Mouse (Mus musculus): ENCODE data around the gene Szt2. TPM values are rescaled to one million over a fixed set of nuclear protein-coding genes. Genes with fewer than 3 reads are reported as not detected.
A peak's percentile ranks its signal among the peaks of the same experiment; 100 is the strongest.

Szt2 gene
- polyA plus RNA-seq, 1 experiment from 2014 or later: 5.8 TPM

- H3K9ac ChIP-seq (ENCODE audit: low read length): peak overlapping the region; percentile 85
- H3K27me3 ChIP-seq (ENCODE audit: control insufficient read depth, insufficient read depth, low read depth, low read length): no peaks in the 10 kb centered on the region
- H3K9me3 ChIP-seq (ENCODE audit: control insufficient read depth, low read length): no peaks in the 10 kb centered on the region
- H3K36me3 ChIP-seq (ENCODE audit: control insufficient read depth, insufficient read depth, low read length): peaks cover 22% of the 10 kb centered on the region
- peak overlapping the region; percentile 90 for H3K27ac ChIP-seq (ENCODE audit: low read length)
- peak overlapping the region; percentile 84 for H3K4me2 ChIP-seq (ENCODE audit: low read depth, low read length)
- H3K4me1 ChIP-seq (replicated peaks; ENCODE audit: control insufficient read depth, insufficient read depth, low read length): peaks cover 33% of the 10 kb centered on the region
- ATAC-seq (ENCODE audit: low read depth): no peak
- 21% methylated on average over 7 of the region's 7 CpGs for WGBS
- H3K4me3 ChIP-seq (ENCODE audit: low read length): peak overlapping the region; percentile 82
These were observed 20.3 kb upstream of the Szt2 start for GRCm38 (mm10) chr4:118429215-118429895.

GRCm38 (mm10) chr4:118428531-118429214 lies 19.6 kb upstream of the Szt2 start:
- H3K27ac ChIP-seq (ENCODE audit: low read length): peak overlapping the region; percentile 90
- peaks cover 22% of the 10 kb centered on the region for H3K36me3 ChIP-seq (ENCODE audit: control insufficient read depth, insufficient read depth, low read length)
- ATAC-seq (ENCODE audit: low read depth): peak; percentile 13; the same call in 1 of the 2 replicates
- peak overlapping the region; percentile 82 for H3K4me3 ChIP-seq (ENCODE audit: low read length)
- peak overlapping the region; percentile 85 for H3K9ac ChIP-seq (ENCODE audit: low read length)
- H3K4me1 ChIP-seq (replicated peaks; ENCODE audit: control insufficient read depth, insufficient read depth, low read length): peaks cover 29% of the 10 kb centered on the region
- H3K9me3 ChIP-seq (ENCODE audit: control insufficient read depth, low read length): no peaks in the 10 kb centered on the region
- 17% methylated on average over 15 of the region's 15 CpGs for WGBS
- no peaks in the 10 kb centered on the region for H3K27me3 ChIP-seq (ENCODE audit: control insufficient read depth, insufficient read depth, low read depth, low read length)
- H3K4me2 ChIP-seq (ENCODE audit: low read depth, low read length): peak overlapping the region; percentile 84

GRCm38 (mm10) chr4:118427768-118428451 lies 18.8 kb upstream of the Szt2 start, which contains the start of gene Elovl1:
Elovl1 (plus strand) TSS chr4:118428093.
- Histone ChIP-seq H3K36me3 (ENCODE audit: control insufficient read depth, insufficient read depth, low read length) (peaks cover 16% of the 10 kb centered on the region), H3K4me3 (ENCODE audit: low read length) (peak within 1 kb of the TSS; percentile 82)
- WGBS: under 1% methylated on average over 28 of the region's 31 CpGs

GRCm38 (mm10) chr4:118427415-118427767 lies 18.3 kb upstream of the Szt2 start:
- WGBS: 4% methylated on average over 5 of the region's 5 CpGs
- H3K27ac ChIP-seq (ENCODE audit: low read length): peak overlapping the region; percentile 94
- peak overlapping the region; percentile 82 for H3K9ac ChIP-seq (ENCODE audit: low read length)
- peak overlapping the region; percentile 84 for H3K4me2 ChIP-seq (ENCODE audit: low read depth, low read length)
- no peaks in the 10 kb centered on the region for H3K9me3 ChIP-seq (ENCODE audit: control insufficient read depth, low read length)
- H3K4me1 ChIP-seq (replicated peaks; ENCODE audit: control insufficient read depth, insufficient read depth, low read length): peaks cover 29% of the 10 kb centered on the region
- no peaks in the 10 kb centered on the region for H3K27me3 ChIP-seq (ENCODE audit: control insufficient read depth, insufficient read depth, low read depth, low read length)
- peak overlapping the region; percentile 82 for H3K4me3 ChIP-seq (ENCODE audit: low read length)
- peaks cover 11% of the 10 kb centered on the region for H3K36me3 ChIP-seq (ENCODE audit: control insufficient read depth, insufficient read depth, low read length)
- peak; percentile 49 for ATAC-seq (ENCODE audit: low read depth)

More at GRCm38 (mm10) chr4:118427768-118428451, 18.8 kb upstream of the Szt2 start, which contains the start of gene Elovl1:
- Histone ChIP-seq H3K27ac (ENCODE audit: low read length) (peak within 1 kb of the TSS; percentile 94), H3K4me2 (ENCODE audit: low read depth, low read length) (peak within 1 kb of the TSS; percentile 84), H3K9me3 (ENCODE audit: control insufficient read depth, low read length) (no peaks in the 10 kb centered on the region), H3K9ac (ENCODE audit: low read length) (peak within 1 kb of the TSS; percentile 85), H3K4me1 (replicated peaks; ENCODE audit: control insufficient read depth, insufficient read depth, low read length) (peaks cover 29% of the 10 kb centered on the region), H3K27me3 (ENCODE audit: control insufficient read depth, insufficient read depth, low read depth, low read length) (no peaks in the 10 kb centered on the region)
- peak; percentile 97 for ATAC-seq (ENCODE audit: low read depth)

GRCm38 (mm10) chr4:118425374-118425773 lies 16.3 kb upstream of the Szt2 start:
- Histone ChIP-seq H3K9ac (ENCODE audit: low read length) (no peak overlapping the region), H3K36me3 (ENCODE audit: control insufficient read depth, insufficient read depth, low read length) (no peaks in the 10 kb centered on the region; the same call in 1 of the 2 replicates), H3K4me1 (replicated peaks; ENCODE audit: control insufficient read depth, insufficient read depth, low read length) (peaks cover 26% of the 10 kb centered on the region), H3K27me3 (ENCODE audit: control insufficient read depth, insufficient read depth, low read depth, low read length) (no peaks in the 10 kb centered on the region), H3K4me2 (ENCODE audit: low read depth, low read length) (no peak overlapping the region), H3K27ac (ENCODE audit: low read length) (no peak overlapping the region), H3K9me3 (ENCODE audit: control insufficient read depth, low read length) (no peaks in the 10 kb centered on the region), H3K4me3 (ENCODE audit: low read length) (no peak overlapping the region)
- ATAC-seq (ENCODE audit: low read depth): no peak
- 87% methylated on average over 1 of the region's 1 CpGs for WGBS

- Histone ChIP-seq H3K27ac (ENCODE audit: low read length) (no peak overlapping the region; the same call in 1 of the 2 replicates), H3K9me3 (ENCODE audit: control insufficient read depth, low read length) (no peaks in the 10 kb centered on the region)
These were observed 15.6 kb upstream of the Szt2 start for GRCm38 (mm10) chr4:118424541-118425160.

GRCm38 (mm10) chr4:118421384-118421783 lies 12.3 kb upstream of the Szt2 start:
- Histone ChIP-seq H3K4me2 (ENCODE audit: low read depth, low read length) (no peak overlapping the region), H3K36me3 (ENCODE audit: control insufficient read depth, insufficient read depth, low read length) (peaks cover 8% of the 10 kb centered on the region), H3K27ac (ENCODE audit: low read length) (no peak overlapping the region), H3K9me3 (ENCODE audit: control insufficient read depth, low read length) (no peaks in the 10 kb centered on the region), H3K27me3 (ENCODE audit: control insufficient read depth, insufficient read depth, low read depth, low read length) (no peaks in the 10 kb centered on the region), H3K9ac (ENCODE audit: low read length) (no peak overlapping the region), H3K4me1 (replicated peaks; ENCODE audit: control insufficient read depth, insufficient read depth, low read length) (no peaks in the 10 kb centered on the region), H3K4me3 (ENCODE audit: low read length) (no peak overlapping the region)
- no peak for ATAC-seq (ENCODE audit: low read depth)
- WGBS: 91% methylated on average over 3 of the region's 3 CpGs

More at GRCm38 (mm10) chr4:118424541-118425160, 15.6 kb upstream of the Szt2 start:
- no peak overlapping the region for H3K4me3 ChIP-seq (ENCODE audit: low read length)
- ATAC-seq (ENCODE audit: low read depth): no peak
- H3K4me1 ChIP-seq (replicated peaks; ENCODE audit: control insufficient read depth, insufficient read depth, low read length): peaks cover 19% of the 10 kb centered on the region
- H3K36me3 ChIP-seq (ENCODE audit: control insufficient read depth, insufficient read depth, low read length): no peaks in the 10 kb centered on the region; the same call in 1 of the 2 replicates
- H3K4me2 ChIP-seq (ENCODE audit: low read depth, low read length): no peak overlapping the region
- WGBS: 54% methylated on average over 4 of the region's 4 CpGs
- H3K27me3 ChIP-seq (ENCODE audit: control insufficient read depth, insufficient read depth, low read depth, low read length): no peaks in the 10 kb centered on the region
- no peak overlapping the region for H3K9ac ChIP-seq (ENCODE audit: low read length)

GRCm38 (mm10) chr4:118417112-118417797 lies 8.2 kb upstream of the Szt2 start:
- H3K27me3 ChIP-seq (ENCODE audit: control insufficient read depth, insufficient read depth, low read depth, low read length): no peaks in the 10 kb centered on the region
- H3K4me3 ChIP-seq (ENCODE audit: low read length): no peak overlapping the region

More at GRCm38 (mm10) chr4:118417112-118417797, 8.2 kb upstream of the Szt2 start:
- H3K36me3 ChIP-seq (ENCODE audit: control insufficient read depth, insufficient read depth, low read length): peaks cover 43% of the 10 kb centered on the region
- H3K4me2 ChIP-seq (ENCODE audit: low read depth, low read length): no peak overlapping the region
- H3K4me1 ChIP-seq (replicated peaks; ENCODE audit: control insufficient read depth, insufficient read depth, low read length): no peaks in the 10 kb centered on the region
- no peak overlapping the region for H3K27ac ChIP-seq (ENCODE audit: low read length)
- ATAC-seq (ENCODE audit: low read depth): no peak
- 87% methylated on average over 13 of the region's 13 CpGs for WGBS
- H3K9ac ChIP-seq (ENCODE audit: low read length): no peak overlapping the region
- H3K9me3 ChIP-seq (ENCODE audit: control insufficient read depth, low read length): no peaks in the 10 kb centered on the region
